Mouse (Mus musculus): ENCODE data around the gene Elk4. TPM values are rescaled to one million over a fixed set of nuclear protein-coding genes. Genes with fewer than 3 reads are reported as not detected.
A peak's percentile ranks its signal among the peaks of the same experiment; 100 is the strongest.

The Elk4 gene
- polyA plus RNA-seq, 1 experiment from 2014 or later, result 19.9 TPM

DNA sequence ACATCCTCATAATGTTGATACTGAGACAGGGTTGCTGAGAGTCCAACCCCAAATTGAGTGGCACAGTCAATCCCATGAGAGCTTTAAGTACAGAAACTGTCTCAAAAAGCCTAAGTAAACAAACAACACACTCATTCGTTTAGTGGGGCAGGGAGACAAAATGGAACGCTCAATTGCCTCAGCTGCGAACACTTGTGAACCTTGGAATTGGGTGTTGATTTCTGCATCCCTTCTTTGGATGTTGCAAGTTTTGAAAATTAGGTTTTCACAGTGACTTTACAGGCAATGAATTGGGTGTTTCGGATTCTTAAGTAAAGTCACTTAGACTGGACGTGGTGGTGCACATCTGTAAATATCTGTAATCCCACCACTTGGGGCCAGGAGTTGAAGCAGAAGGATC lies 686 bp upstream of the Elk4 start:
- Histone ChIP-seq H3K4me3 (peak overlapping the region; percentile 71; the same call in 1 of the 2 replicates), H3K27ac (replicated peaks) (peak overlapping the region; percentile 93; the same call in 1 of the 2 replicates), H3K9me3 (no peaks in the 10 kb centered on the region), H3K4me2 (replicated peaks) (peak overlapping the region; percentile 85), H3K4me1 (peaks cover 23% of the 10 kb centered on the region), H3K36me3 (no peaks in the 10 kb centered on the region), H3K9ac (replicated peaks) (peak overlapping the region; percentile 78; the same call in 1 of the 2 replicates), H3K27me3 (no peaks in the 10 kb centered on the region; the same call in 1 of the 2 replicates)
- no peak for ATAC-seq (ENCODE audit: low FRiP score, low read depth)
- WGBS, result 35% methylated on average over 5 of the region's 5 CpGs

DNA sequence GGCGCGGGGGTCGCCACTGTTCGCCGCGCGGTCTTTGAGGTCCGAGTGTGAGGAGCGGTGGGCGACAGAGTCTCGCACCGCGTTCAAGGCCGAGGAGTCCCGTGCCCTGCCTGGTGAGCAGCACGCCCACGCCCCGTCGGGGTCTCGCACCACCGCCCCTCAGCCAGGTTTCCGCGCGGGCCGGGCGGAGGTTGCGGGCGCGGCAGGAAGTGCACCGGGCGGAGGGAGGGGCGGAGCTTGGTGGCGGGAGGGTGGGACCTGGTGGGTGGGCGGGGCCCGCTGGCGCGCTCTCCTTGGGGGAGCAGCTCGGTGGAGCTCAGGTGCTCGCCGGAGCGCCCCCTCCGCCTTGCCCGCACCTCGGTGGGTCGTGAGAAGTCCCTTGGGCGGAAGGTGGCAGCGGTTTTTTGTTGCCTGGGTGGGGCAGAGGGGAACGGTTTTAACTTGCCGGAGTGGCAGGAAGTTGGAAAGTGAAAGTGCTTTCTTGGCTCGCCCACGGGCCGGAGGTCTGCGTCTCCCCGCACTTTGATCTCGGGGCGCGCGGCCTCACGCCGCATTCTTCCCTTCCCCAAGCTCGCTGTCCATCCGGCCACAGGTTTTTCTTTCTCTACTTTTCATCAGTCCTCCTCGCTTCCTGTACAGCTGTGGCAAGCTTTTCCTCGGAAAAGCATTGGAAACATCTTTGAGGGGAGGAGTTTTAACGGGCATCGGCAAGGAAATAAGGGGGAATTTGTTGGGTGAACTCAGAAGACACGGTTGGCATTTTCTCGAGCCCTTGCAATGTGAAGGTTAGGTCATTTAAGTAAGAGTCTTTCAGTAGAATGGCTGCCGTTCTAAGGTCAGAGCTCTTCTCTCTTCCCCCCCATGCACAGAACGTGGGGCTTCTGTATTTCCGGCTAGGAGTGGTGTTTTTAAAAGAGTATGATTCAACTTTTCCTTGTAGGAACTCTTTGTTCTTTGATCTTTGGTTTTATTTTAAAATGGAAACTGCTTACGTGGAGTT lies 721 bp downstream of the Elk4 start:
- WGBS, result 1% methylated on average over 65 of the region's 72 CpGs

DNA sequence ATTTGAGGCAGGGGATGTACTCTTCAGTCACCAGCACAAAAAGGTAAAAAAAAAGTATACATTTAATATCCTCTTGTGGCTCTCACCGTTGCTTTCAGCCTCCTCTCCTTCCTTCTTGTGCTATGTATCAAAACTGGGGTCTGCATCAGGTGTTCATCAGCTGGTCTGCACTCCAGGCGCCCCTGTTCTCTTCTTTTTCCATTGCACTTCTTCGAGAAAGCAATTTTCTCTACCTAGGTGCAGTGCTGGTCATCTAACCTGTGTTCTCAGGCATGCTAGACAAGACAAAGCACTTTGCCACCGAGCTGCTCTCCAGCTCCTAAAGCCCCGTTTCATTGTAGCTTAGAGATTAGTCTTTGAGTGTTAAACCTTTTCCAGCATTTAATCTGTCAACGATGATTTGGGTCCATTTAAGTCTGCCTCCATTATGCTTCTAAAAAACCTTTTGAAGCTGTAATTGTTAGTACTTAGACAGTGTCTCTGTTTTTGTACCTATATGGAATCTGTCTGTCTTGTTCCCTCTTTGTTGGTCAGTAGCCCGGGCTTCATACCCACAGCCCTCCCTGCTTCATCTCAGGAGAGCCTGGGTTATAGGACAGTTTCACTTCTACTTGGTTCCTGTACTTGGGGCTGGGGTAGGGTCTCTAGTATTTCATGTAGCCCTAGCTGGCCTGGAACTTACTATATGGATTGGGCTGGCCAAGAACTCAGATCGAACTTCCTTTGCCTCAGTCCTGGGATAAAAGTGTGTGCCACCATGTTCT lies 1.7 kb downstream of the Elk4 start:
- WGBS, result 40% methylated on average over 8 of the region's 8 CpGs
- 0 out of 2 replicates have a peak, but pooled peaks cover 1% of the 10 kb centered on the region for H3K36me3 ChIP-seq
- no peaks in the 10 kb centered on the region for H3K9me3 ChIP-seq
- peaks cover 23% of the 10 kb centered on the region for H3K4me1 ChIP-seq
- H3K4me2 ChIP-seq (replicated peaks), result peak overlapping the region; percentile 85
- peak overlapping the region; percentile 78 for H3K9ac ChIP-seq (replicated peaks)
- H3K27me3 ChIP-seq, result no peaks in the 10 kb centered on the region
- ATAC-seq (ENCODE audit: low FRiP score, low read depth), result no peak
- no peak overlapping the region for H3K27ac ChIP-seq (replicated peaks)
- peak overlapping the region; percentile 71 for H3K4me3 ChIP-seq

More for the DNA sequence above, 721 bp downstream of the Elk4 start:
- H3K4me3 ChIP-seq, result peak overlapping the region; percentile 71
- H3K4me2 ChIP-seq (replicated peaks), result peak overlapping the region; percentile 85
- peaks cover 23% of the 10 kb centered on the region for H3K4me1 ChIP-seq
- peak; percentile 92 for ATAC-seq (ENCODE audit: low FRiP score, low read depth)
- no peaks in the 10 kb centered on the region for H3K36me3 ChIP-seq
- peak overlapping the region; percentile 78 for H3K9ac ChIP-seq (replicated peaks)
- H3K9me3 ChIP-seq, result no peaks in the 10 kb centered on the region
- H3K27me3 ChIP-seq, result no peaks in the 10 kb centered on the region
- peak overlapping the region; percentile 93 for H3K27ac ChIP-seq (replicated peaks)

DNA sequence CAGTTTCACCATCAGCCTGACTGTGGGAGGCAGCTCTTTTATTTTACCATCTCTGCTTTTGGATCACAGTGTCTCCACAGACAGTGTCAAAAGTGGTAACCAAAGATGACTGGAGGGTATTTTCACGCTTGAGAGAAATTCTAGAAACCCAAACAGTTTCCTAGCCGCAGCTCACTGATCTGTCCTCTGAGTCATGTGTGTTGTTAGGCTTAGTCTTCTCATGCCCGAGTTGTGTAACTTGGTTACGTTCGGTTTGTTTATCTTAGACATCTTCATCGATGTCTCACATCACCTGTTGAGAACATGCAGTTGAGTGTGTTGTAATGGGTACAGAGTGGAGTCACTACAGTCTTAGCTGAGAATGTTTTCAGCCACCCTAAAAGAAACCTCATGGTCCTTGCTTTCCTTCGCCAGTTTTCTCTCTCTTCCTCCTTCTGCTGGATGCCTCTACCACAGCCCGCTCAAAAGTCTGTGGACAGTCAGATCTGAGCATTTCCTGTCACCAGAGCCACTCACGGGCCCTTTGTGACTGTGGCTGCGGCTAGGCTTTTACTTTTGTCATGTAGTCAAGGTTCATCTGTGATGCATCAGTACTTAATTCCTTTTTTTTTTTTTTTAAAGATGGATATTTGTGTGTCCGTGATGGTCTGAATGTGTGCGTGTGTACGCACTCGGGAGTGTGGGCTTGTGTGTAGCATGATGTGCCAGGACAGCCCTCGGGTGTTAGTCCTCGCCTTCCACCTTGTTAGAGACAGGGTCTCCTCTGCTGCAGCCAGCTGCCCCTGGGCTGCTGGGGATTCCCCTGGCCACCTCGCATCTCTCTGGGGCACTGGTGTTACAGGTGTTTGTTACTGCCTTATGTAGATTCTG lies 3.5 kb downstream of the Elk4 start:
- H3K4me2 ChIP-seq (replicated peaks), result no peak overlapping the region
- H3K9me3 ChIP-seq, result no peaks in the 10 kb centered on the region
- H3K36me3 ChIP-seq, result peaks cover 15% of the 10 kb centered on the region
- no peak for ATAC-seq (ENCODE audit: low FRiP score, low read depth)
- peaks cover 23% of the 10 kb centered on the region for H3K4me1 ChIP-seq
- no peak overlapping the region for H3K27ac ChIP-seq (replicated peaks)
- H3K9ac ChIP-seq (replicated peaks), result no peak overlapping the region
- H3K27me3 ChIP-seq, result no peaks in the 10 kb centered on the region
- H3K4me3 ChIP-seq, result no peak overlapping the region
- 90% methylated on average over 17 of the region's 17 CpGs for WGBS

DNA sequence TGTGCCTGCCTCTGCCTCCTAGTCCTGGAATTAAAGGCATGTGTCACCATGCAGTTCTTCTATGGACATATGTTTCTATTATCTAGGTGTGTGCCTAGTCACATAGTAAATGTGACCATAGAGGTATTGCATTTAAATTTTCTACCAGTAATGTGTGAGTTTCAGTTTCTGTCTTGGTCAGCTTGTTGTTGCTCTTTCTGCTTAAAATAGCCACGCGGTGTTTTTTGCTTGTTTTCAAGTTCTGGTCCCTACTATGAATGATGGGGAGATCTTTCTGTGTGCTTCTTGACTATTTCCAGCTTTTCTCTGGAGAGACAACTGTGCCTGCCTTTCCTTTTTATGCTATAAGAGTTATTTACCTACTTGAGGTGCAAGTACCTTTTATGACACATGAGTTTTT lies 4.4 kb downstream of the Elk4 start:
- Histone ChIP-seq H3K27ac (replicated peaks) (no peak overlapping the region), H3K4me2 (replicated peaks) (no peak overlapping the region), H3K9me3 (no peaks in the 10 kb centered on the region), H3K4me1 (peaks cover 20% of the 10 kb centered on the region), H3K4me3 (no peak overlapping the region), H3K9ac (replicated peaks) (no peak overlapping the region), H3K27me3 (no peaks in the 10 kb centered on the region), H3K36me3 (peaks cover 20% of the 10 kb centered on the region)
- WGBS, result 75% methylated on average over 2 of the region's 2 CpGs
- ATAC-seq (ENCODE audit: low FRiP score, low read depth), result no peak

DNA sequence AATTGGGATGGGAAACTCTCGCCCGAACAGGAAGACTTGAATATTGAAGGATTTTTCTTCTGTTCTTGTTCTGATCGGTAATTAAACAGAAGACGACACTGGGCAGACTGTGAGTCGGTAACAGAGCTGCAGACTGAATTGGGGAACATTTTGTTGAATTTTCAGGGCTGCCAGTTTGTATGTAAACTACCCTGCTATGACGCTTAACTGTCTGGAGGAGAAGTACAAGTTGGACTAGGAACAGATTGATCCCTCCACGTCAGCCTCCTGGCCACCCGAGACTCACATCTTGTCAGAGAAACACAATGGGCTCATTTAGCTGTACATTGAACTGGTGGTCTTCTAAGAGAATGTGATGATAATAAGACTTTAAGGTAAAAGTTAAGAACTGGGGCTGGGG lies 5.5 kb downstream of the Elk4 start:
- Histone ChIP-seq H3K9ac (replicated peaks) (no peak overlapping the region), H3K36me3 (peaks cover 28% of the 10 kb centered on the region)
- ATAC-seq (ENCODE audit: low FRiP score, low read depth), result no peak

DNA sequence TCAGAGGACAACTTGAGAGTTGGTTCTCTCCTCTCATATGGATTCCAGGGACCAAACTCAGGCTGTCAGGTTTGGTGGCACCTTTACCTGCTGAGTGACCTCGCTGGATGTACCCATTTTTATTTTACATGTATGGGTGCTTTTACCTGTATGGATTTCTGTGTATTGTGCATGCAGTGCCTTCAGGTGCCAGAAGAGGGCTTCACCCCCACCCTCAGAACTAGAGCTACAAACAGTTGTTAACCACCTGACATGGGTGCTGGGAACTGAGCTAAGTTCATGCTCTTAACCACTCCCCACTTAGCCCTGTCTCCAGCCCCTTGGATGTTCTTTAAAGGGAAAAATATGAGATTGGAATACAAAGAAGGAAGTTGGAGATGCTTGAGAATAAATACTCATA lies 7.4 kb downstream of the Elk4 start:
- Histone ChIP-seq H3K27ac (replicated peaks) (no peak overlapping the region), H3K4me1 (peaks cover 6% of the 10 kb centered on the region; the same call in 1 of the 2 replicates), H3K27me3 (no peaks in the 10 kb centered on the region), H3K9ac (replicated peaks) (no peak overlapping the region), H3K4me3 (no peak overlapping the region), H3K4me2 (replicated peaks) (no peak overlapping the region), H3K9me3 (no peaks in the 10 kb centered on the region), H3K36me3 (peaks cover 47% of the 10 kb centered on the region)
- no peak for ATAC-seq (ENCODE audit: low FRiP score, low read depth)
- WGBS, result 95% methylated on average over 1 of the region's 1 CpGs

More for the DNA sequence above, 5.5 kb downstream of the Elk4 start:
- no peaks in the 10 kb centered on the region for H3K9me3 ChIP-seq
- peaks cover 19% of the 10 kb centered on the region for H3K4me1 ChIP-seq
- no peak overlapping the region for H3K4me3 ChIP-seq
- no peak overlapping the region for H3K27ac ChIP-seq (replicated peaks)
- no peak overlapping the region for H3K4me2 ChIP-seq (replicated peaks)
- 88% methylated on average over 8 of the region's 8 CpGs for WGBS
- H3K27me3 ChIP-seq, result no peaks in the 10 kb centered on the region

DNA sequence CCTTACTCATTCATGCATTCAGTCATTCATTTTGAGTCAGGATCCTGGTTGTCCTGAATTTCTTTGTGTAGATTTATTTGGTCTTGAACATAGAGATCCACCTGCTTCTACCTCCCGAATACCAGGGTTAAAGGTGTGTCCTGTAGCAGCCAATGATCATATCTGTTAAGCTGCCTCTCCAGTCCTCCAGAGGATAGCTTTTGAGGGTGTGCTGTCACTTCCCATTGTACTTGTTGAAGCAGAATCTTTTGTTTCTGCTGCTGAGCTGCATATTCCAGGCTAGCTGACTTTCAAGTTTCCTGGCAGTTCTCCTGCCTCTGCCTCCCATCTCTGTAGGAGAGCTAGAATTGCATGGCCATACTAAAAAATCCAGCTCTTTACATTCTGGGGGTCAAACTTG lies 9.3 kb downstream of the Elk4 start:
- 100% methylated on average over 1 of the region's 1 CpGs for WGBS
- H3K4me1 ChIP-seq, result no peaks in the 10 kb centered on the region
- no peak overlapping the region for H3K4me2 ChIP-seq (replicated peaks)
- H3K27ac ChIP-seq (replicated peaks), result no peak overlapping the region
- no peak for ATAC-seq (ENCODE audit: low FRiP score, low read depth)
- H3K9me3 ChIP-seq, result no peaks in the 10 kb centered on the region
- H3K27me3 ChIP-seq, result no peaks in the 10 kb centered on the region
- H3K36me3 ChIP-seq, result peaks cover 62% of the 10 kb centered on the region
- no peak overlapping the region for H3K9ac ChIP-seq (replicated peaks)
- H3K4me3 ChIP-seq, result no peak overlapping the region

DNA sequence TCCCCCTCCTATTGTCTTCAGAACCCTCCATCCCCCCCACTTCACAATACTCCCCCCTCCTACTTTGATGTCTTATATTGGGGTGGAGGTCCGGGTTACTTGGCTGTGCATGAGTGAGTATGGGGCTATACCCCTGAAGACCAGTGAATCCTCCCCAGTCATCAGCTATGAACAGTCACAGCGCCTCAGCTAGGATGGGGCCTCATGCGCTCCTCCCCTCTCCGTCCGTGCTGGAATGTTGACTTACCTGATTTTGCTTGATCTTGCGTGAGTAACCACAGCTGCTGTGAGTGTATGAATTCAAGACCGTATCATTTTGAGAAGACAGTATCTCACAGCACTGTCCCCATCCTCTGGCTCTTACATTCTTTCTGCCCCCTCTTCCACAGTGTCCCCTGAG lies 12.5 kb downstream of the Elk4 start:
- no peak for ATAC-seq (ENCODE audit: low FRiP score, low read depth)
- 93% methylated on average over 7 of the region's 7 CpGs for WGBS
- Histone ChIP-seq H3K9me3 (no peaks in the 10 kb centered on the region), H3K27me3 (no peaks in the 10 kb centered on the region), H3K4me3 (no peak overlapping the region), H3K4me2 (replicated peaks) (no peak overlapping the region), H3K27ac (replicated peaks) (no peak overlapping the region), H3K4me1 (no peaks in the 10 kb centered on the region), H3K36me3 (peaks cover 78% of the 10 kb centered on the region), H3K9ac (replicated peaks) (no peak overlapping the region)

DNA sequence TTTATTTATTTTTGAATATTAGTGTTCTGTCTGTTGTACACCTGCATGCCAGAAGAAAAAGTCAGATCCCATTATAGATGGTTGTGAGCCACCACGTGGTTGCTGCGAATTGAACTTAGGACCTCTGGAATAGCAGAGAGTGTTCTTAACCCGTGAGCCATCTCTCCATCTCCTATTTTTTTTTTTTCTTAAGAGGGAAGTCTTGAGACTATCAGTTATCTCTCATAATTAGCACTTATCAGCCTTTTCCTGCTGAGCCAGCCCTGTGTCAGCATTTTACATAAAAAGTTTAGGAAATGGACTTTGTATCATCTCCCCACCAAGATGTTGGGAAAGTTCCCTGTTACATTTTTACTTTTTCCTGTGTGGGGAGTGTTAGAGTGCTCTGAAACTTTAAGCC lies 14.7 kb downstream of the Elk4 start:
- 78% methylated on average over 3 of the region's 3 CpGs for whole genome bisulfite sequencing
- Histone ChIP-seq H3K4me2 (replicated peaks) (no peak overlapping the region), H3K9ac (replicated peaks) (no peak overlapping the region), H3K36me3 (peaks cover 83% of the 10 kb centered on the region), H3K9me3 (no peaks in the 10 kb centered on the region), H3K27ac (replicated peaks) (no peak overlapping the region), H3K4me1 (no peaks in the 10 kb centered on the region), H3K27me3 (no peaks in the 10 kb centered on the region), H3K4me3 (no peak overlapping the region)
- ATAC-seq (ENCODE audit: low FRiP score, low read depth), result no peak

DNA sequence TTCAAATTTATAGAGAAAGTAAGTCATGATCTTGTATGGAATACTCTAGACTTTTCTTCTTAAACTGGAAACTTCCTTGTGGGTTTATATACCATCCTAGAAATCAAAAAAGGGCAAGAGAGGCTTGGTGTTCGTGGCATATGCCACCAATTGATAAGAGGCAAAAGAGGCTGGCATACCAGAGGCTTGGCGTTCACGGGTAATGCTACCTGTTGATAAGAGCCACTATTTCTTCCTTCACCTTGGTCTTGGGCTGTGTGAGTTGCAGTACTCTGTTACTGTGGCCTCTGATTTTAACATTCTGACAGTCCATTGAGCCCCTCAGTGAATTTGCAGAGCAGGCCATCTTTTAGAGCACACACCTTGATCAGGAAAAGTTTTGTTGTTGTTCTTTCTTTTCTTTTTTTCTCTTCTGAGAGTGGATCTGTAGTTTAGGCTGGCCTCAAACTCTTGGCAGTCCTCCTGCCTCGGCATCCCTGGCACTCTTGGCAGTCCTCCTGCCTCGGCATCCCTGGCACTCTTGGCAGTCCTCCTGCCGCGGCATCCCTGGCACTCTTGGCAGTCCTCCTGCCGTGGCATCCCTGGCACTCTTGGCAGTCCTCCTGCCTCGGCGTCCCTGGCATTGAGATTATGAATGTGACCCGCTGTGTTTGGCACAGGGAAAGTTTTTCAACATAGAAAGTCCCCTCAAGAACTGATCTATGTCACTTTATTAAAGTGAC lies 19.7 kb downstream of the Elk4 start:
- Histone ChIP-seq H3K9me3 (no peaks in the 10 kb centered on the region), H3K4me1 (no peaks in the 10 kb centered on the region), H3K27ac (replicated peaks) (no peak overlapping the region), H3K4me2 (replicated peaks) (no peak overlapping the region), H3K27me3 (no peaks in the 10 kb centered on the region), H3K36me3 (peaks cover 57% of the 10 kb centered on the region), H3K4me3 (no peak overlapping the region), H3K9ac (replicated peaks) (no peak overlapping the region)
- no peak for ATAC-seq (ENCODE audit: low FRiP score, low read depth)
- 95% methylated on average over 11 of the region's 11 CpGs for WGBS
